Mouse (Mus musculus): ENCODE results near the gene Gm9999. TPM values are rescaled to one million over a fixed set of nuclear protein-coding genes. Genes with fewer than 3 reads are reported as not detected.
"Not testable (repeated sequence)": the region's sequence is repeated elsewhere in the genome, so short reads cannot be mapped to it uniquely, and the experiment has no call there.

The Gm9999 gene
- polyA plus RNA-seq, 1 experiment from 2014 or later, result not detected

DNA sequence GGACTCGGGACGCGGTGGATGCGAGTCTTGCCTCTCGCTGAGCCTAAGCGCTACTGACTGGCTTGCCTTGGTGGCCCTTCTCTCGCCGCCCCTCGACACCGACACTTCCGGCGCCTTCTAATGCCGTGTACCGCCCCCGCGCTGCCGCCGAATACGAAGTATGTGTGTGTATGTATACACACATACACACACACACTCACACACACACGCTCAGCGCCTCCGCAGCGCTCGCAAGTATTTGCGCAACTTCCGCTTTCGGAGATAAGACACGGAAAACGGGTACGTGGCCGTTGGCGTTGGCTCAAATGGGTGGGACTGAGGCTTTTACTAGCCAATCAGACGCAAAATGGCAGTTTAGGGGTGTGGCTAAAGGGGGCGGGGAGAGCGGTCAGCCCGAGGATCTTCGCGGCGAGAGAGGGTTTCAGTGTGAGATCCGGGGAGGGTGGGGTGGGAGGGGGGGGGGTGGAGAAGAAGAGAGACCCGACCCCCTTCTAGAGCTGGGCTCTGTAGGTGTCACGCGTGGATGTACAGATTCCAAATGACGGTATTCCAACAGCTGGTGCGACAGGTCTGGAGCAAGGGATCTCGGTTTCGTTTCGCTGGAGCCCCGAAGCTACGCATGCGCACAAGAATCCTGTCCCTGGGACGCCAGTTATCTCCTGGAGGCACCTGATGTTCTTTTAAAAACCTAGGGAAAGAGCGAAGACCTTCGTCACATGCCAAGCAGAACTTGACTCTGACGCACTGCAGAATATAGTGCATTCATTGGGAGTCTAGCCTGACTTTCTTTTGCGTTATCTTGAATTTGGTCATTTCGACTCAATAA lies 25.0 kb downstream of the Gm9999 start, which contains the start of gene Spty2d1:
Gene Spty2d1, minus strand, starts transcription at position 244 of the 826 bp plus-strand sequence.
- Histone ChIP-seq H3K79me2 (ENCODE audit: inconsistent target) (peaks cover 55% of the 10 kb centered on the region), H3K36me3 (ENCODE audit: inconsistent target) (no peaks in the 10 kb centered on the region), H3K27ac (peak within 1 kb of the TSS; percentile 89), H3K4me3 (ENCODE audit: inconsistent target) (peak within 1 kb of the TSS; percentile 84)
- under 1% methylated on average over 42 of the region's 57 CpGs for WGBS (ENCODE audit: missing documents)

DNA sequence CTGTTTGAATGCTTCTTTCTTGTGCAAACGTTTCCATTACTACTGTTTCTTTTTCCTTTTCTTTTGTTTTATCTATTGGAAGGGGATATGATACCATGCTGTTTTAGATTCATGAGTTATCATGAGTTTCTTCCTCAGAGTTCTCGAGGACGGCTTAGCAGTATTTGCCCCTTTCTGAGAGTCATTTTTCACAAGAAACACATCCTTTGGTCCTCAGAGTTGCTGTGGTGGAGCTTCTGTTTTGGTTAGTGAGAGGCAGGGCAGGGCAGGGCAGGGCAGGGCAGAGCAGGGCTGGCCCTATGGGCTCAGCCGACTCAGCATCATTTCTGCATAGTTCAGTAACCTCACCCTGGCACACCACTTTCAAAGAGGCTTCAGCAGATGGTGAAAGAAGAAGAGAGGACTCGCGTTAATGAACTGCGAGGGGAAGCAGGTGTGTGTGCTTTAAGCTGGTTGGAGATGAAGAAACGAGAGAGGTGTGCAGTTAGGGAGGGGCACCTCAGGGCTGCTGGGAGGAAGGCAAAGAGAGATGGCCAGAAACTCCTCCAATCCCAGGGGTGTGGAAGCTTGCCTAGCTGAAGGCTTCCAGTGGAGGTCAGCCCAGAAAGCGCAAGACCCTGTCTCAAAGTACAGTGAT lies 29.9 kb downstream of the Gm9999 start:
- H3K4me3 ChIP-seq (ENCODE audit: inconsistent target), result no peak overlapping the region
- H3K36me3 ChIP-seq (ENCODE audit: inconsistent target), result no peaks in the 10 kb centered on the region
- no peak overlapping the region for H3K27ac ChIP-seq
- peaks cover 11% of the 10 kb centered on the region; the same call in 1 of the 2 replicates for H3K79me2 ChIP-seq (ENCODE audit: inconsistent target)
- 23% methylated on average over 9 of the region's 9 CpGs for WGBS (ENCODE audit: missing documents)

DNA sequence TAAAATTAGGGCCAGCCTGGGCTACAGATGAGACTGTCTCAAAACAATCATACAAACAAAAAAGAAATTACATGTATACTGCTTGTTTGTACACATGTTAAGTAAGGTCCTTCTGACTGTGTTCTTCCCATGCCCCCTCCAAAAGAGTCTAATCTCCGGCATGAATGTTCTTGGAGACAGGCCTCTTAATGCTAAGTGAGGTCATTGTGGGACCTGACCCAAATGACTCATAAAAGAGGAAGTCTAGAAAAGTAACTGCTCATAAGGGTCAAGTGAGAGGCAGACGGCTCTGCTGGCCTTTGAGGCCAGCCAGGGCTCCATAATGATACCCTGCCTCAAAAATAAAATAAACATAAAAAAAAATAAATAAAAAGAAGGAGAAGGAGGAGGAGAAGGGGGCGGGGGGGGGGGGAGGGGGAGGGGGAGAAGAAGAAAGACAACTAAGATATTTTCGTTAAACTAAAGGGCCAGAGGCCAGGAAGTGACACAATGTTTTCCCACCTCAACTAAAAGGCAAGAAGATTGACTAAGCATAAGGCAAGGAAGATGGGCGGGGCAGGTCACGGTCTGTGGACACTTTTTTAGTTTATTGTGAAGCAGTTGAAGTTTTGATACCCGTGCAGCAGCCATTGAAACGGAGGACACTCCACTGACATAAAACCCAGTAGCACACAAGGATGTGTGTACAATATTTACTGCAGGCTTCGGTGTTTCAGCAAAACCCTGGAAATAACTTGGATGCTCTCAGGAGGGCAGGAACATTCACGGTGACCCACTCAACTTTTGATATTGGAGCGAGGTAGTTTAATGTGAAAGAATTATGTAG lies 31.4 kb downstream of the Gm9999 start:
- Histone ChIP-seq H3K79me2 (ENCODE audit: inconsistent target) (no peaks in the 10 kb centered on the region; the same call in 1 of the 2 replicates), H3K36me3 (ENCODE audit: inconsistent target) (no peaks in the 10 kb centered on the region), H3K27ac (peak overlapping the region; percentile 71), H3K4me3 (ENCODE audit: inconsistent target) (no peak overlapping the region)
- WGBS (ENCODE audit: missing documents), result 28% methylated on average over 10 of the region's 11 CpGs

DNA sequence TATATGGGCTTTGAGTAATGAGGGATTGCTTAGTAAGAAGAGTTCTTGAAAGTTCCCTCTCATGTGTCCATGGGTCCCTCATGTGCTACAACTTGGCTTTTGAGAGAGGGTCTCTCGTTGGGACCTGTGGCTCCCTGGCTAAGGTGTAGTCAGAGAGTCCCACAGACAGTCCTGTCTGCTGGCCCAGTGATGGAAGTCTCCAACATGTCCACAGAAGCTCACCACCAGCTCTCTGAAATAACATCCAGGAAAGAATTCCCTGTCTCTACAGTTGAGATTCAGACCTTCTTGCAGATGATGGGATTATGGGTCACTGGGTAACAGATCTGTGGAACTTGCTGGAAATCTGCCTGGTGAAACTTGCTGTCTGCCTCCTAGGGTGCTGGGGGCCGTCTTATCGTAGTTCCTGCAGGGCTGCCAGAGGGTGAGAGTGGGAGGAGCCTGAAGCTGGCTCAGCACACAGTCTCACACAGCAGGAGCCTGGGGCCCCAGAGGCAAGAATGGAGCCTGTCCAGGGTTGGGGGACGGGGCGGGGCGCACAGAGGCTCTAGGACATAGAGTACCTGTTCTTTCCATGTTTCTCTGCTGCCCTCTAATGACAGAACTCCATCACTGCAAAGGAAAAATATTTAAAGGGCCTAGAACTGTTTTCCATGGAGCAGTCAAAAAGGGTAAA lies 32.1 kb downstream of the Gm9999 start:
- peak overlapping the region; percentile 71 for H3K27ac ChIP-seq
- no peak overlapping the region for H3K4me3 ChIP-seq (ENCODE audit: inconsistent target)
- H3K79me2 ChIP-seq (ENCODE audit: inconsistent target), result no peaks in the 10 kb centered on the region
- 6% methylated on average over 4 of the region's 6 CpGs for WGBS (ENCODE audit: missing documents)
- H3K36me3 ChIP-seq (ENCODE audit: inconsistent target), result no peaks in the 10 kb centered on the region

DNA sequence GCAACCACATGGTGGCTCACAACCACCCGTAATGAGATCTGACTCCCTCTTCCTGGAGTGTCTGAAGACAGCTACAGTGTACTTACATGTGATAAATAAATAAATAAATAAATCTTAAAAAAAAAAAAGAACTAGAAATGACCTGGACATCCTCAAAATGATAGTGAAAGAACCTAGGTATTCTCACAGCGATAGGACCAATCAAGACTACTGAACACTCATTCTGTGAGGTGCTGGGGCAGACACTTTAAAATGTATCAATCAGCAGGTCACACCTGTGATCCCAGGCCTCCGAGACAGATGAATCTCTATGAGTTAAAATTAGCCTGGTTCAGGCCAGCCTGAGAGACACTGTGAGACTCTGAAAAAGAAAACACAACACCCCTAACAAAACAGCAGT lies 33.2 kb downstream of the Gm9999 start:
- H3K4me3 ChIP-seq (ENCODE audit: inconsistent target), result no peak overlapping the region
- no peaks in the 10 kb centered on the region for H3K36me3 ChIP-seq (ENCODE audit: inconsistent target)
- H3K79me2 ChIP-seq (ENCODE audit: inconsistent target), result no peaks in the 10 kb centered on the region
- WGBS (ENCODE audit: missing documents), result 85% methylated on average over 2 of the region's 3 CpGs
- H3K27ac ChIP-seq, result no peak overlapping the region

DNA sequence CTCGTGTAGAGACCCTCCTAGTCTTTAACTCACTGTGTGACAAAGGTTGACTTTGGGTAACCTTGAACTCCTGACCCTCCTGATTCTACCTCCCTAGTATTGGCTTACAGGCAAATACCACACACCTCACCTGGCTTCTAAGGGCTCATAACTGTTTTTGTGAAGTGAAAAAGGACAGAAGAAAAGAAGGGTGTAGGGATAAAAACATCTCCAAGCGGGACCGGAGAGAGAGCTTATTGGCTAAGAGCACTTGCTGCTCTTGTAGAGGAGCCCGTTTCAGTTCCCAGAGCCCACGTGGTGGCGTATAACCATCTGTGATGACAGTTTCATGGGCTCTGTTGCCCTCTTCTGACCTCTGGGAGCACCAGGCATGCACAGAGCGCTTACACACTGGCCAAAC lies 33.8 kb downstream of the Gm9999 start:
- no peaks in the 10 kb centered on the region for H3K79me2 ChIP-seq (ENCODE audit: inconsistent target)
- 84% methylated on average over 7 of the region's 7 CpGs for WGBS (ENCODE audit: missing documents)

DNA sequence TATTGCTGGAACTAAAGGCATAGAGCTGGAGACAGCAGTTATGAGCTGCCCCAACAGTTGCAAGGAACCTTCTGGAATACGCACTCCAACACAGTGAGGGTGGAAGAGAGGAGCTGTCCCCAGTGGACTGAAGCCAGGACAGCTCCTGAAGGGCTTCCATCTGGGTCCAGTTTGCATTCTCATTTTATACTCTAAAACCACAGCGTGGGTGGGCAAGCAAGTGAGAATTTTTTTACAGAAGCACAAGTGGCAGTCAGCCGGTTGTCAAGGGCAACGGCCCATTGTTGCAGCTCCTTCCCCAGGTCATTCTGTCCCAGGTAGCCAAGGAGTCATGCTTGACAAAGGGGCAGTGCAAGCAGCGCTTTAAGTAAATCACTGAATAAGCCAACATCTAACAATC lies 36.3 kb downstream of the Gm9999 start:
- no peak overlapping the region for H3K4me3 ChIP-seq (ENCODE audit: inconsistent target)
- WGBS (ENCODE audit: missing documents), result 88% methylated on average over 5 of the region's 5 CpGs
- no peaks in the 10 kb centered on the region for H3K36me3 ChIP-seq (ENCODE audit: inconsistent target)
- H3K27ac ChIP-seq, result no peak overlapping the region
- no peaks in the 10 kb centered on the region for H3K79me2 ChIP-seq (ENCODE audit: inconsistent target)

More for the DNA sequence above, 33.8 kb downstream of the Gm9999 start:
- no peak overlapping the region for H3K4me3 ChIP-seq (ENCODE audit: inconsistent target)
- no peak overlapping the region for H3K27ac ChIP-seq
- H3K36me3 ChIP-seq (ENCODE audit: inconsistent target), result no peaks in the 10 kb centered on the region

DNA sequence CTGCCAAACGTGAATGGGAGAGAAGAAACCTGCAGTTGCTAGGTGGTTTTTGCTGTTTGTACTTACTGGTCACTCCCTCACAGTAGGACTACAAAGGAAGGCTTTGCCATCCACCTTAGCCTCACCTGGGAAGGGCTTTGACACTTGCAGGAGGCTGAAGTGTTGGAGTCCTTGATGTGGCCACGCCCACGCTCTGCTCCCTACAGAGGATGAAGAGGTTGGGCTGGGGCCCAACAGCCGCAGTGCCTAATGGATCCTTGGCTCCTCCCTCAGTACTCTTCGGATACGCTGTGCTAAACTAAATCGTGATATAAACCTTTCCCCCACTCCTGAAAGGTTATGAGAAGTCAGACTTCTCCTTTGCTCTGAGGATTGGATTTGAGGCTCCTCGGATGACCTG lies 37.6 kb downstream of the Gm9999 start:
- Histone ChIP-seq H3K79me2 (ENCODE audit: inconsistent target) (no peaks in the 10 kb centered on the region), H3K36me3 (ENCODE audit: inconsistent target) (no peaks in the 10 kb centered on the region), H3K27ac (no peak overlapping the region), H3K4me3 (ENCODE audit: inconsistent target) (no peak overlapping the region)
- WGBS (ENCODE audit: missing documents), result 87% methylated on average over 8 of the region's 8 CpGs

DNA sequence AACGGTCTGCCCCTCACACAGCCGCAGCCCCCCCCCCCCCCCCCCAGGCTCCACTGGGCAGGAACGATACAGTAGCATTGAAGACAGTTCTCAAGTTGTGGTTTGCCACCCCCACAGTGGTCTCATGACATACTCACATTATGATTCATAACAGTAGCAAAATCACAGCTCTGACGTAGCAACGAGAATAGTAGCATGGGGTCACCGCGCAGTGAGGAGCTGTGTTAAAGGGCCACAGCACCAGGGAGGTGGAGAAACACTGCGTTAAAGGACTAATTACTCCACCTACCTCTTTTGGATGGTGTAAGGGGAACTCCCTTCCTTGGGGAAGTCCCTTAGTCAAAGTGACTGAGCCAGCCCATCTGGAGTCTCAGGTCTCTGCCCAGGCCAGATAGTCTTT lies 39.1 kb downstream of the Gm9999 start:
- 2% methylated on average over 8 of the region's 8 CpGs for WGBS (ENCODE audit: missing documents)
- no peak overlapping the region for H3K4me3 ChIP-seq (ENCODE audit: inconsistent target)
- H3K79me2 ChIP-seq (ENCODE audit: inconsistent target), result no peaks in the 10 kb centered on the region
- no peaks in the 10 kb centered on the region for H3K36me3 ChIP-seq (ENCODE audit: inconsistent target)
- H3K27ac ChIP-seq, result peak overlapping the region; percentile 72

DNA sequence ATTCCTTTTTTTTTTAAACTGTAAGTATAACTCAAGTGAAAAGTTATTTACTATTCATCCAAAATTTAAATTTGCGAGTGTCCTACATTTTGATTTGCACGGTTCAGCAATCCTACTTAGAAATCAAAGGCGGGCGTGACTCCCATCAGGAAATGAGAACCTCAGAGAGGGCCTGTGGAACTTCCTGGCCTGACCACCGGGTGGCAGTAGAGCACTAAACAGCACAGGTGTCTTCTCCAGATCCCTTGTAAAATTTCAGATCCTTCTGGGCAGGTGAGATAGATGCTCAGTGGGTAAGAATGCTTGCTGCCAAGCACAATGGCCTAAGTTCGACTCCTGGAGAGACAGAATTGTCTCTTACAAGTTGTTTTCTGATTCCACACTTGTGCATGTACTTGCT lies 40.1 kb downstream of the Gm9999 start:
- Histone ChIP-seq H3K27ac (no peak overlapping the region), H3K4me3 (ENCODE audit: inconsistent target) (no peak overlapping the region), H3K79me2 (ENCODE audit: inconsistent target) (no peaks in the 10 kb centered on the region), H3K36me3 (ENCODE audit: inconsistent target) (no peaks in the 10 kb centered on the region)
- 5% methylated on average over 6 of the region's 6 CpGs for WGBS (ENCODE audit: missing documents)

DNA sequence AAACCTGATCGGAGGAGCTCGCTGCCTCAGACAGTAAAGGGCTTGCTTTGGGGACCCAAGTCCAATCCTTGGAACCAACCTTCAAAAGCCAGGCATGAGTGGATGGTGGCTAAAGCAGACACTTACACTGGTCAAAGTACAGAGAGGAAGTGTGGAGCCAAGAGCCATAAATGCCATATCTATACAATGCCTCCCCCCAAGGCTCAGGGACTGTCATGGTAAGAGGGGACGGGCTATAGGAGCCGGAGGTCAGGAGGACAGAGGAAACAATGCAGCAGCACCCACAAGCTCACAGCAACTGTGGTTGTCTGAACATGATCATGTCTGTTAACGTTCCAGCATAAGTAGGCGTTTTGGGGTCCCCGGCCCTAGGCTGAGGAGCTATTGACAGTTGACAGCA lies 41.1 kb downstream of the Gm9999 start:
- H3K4me3 ChIP-seq (ENCODE audit: inconsistent target), result no peak overlapping the region
- H3K27ac ChIP-seq, result no peak overlapping the region
- 95% methylated on average over 7 of the region's 7 CpGs for WGBS (ENCODE audit: missing documents)
- no peaks in the 10 kb centered on the region for H3K36me3 ChIP-seq (ENCODE audit: inconsistent target)
- H3K79me2 ChIP-seq (ENCODE audit: inconsistent target), result no peaks in the 10 kb centered on the region

DNA sequence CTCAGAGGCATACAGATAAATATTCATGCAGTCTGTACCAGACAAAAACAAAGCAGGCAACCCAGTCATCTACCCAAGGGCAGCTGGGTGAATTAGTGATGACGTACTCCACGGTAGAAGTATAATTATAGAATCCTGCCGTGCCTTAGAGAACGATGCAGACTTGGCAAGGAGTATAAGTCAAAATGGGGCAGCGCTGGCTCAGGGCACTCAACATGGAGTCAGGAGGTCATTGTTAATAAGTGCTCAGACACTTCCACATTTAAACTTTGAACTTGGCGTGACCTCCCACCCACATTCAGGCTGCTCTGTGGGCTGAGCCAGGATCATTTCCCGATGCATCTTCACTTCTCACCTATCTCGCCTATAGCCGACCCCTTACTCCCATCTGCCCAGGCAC lies 42.0 kb downstream of the Gm9999 start:
- no peak overlapping the region for H3K4me3 ChIP-seq (ENCODE audit: inconsistent target)
- no peaks in the 10 kb centered on the region for H3K79me2 ChIP-seq (ENCODE audit: inconsistent target)
- WGBS (ENCODE audit: missing documents), result 93% methylated on average over 9 of the region's 9 CpGs
- H3K36me3 ChIP-seq (ENCODE audit: inconsistent target), result no peaks in the 10 kb centered on the region
- no peak overlapping the region for H3K27ac ChIP-seq

DNA sequence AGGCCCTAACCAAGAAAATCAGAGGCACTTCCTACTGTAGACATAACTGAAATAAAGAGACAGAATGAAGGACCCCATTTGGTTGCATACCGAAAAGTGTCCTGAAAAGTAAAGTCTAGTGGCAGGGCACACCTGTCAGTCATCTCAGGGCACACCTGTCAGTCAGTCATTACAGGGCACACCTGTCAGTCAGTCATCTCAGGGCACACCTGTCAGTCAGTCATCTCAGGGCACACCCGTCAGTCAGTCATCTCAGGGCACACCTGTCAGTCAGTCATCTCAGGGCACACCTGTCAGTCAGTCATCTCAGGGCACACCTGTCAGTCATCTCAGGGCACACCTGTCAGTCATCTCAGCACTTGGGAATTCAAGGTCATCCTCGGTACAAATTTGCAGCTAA lies 43.5 kb downstream of the Gm9999 start:
- H3K79me2 ChIP-seq (ENCODE audit: inconsistent target); H3K27ac ChIP-seq; H3K36me3 ChIP-seq (ENCODE audit: inconsistent target); H3K4me3 ChIP-seq (ENCODE audit: inconsistent target): not testable (repeated sequence)
- WGBS (ENCODE audit: missing documents), result 88% methylated on average over 3 of the region's 3 CpGs

DNA sequence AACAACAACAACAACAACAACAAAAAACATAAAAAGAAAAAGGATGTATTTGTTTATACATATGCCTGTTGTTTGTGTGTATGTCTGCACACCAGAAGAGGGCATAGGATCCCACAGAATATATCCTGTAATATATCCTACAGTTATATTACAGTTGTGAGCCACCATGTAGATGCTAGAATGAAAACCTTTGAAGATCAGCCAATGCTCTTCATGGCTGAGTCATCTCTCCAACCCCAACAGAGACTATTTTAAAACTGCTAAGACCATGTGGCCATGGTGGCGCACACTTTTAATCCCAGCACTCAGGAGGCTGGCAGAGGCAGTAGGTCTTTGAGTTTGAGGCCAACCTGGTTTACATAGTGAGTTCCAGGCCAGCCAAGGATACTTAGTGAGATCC lies 44.1 kb downstream of the Gm9999 start:
- no peaks in the 10 kb centered on the region for H3K36me3 ChIP-seq (ENCODE audit: inconsistent target)
- no peak overlapping the region for H3K27ac ChIP-seq
- H3K79me2 ChIP-seq (ENCODE audit: inconsistent target), result no peaks in the 10 kb centered on the region
- H3K4me3 ChIP-seq (ENCODE audit: inconsistent target), result no peak overlapping the region
- WGBS (ENCODE audit: missing documents), result 89% methylated on average over 1 of the region's 1 CpGs

Data from macrophage (primary cell).